Mouse (Mus musculus): ENCODE data around the gene Ano3. TPM values are rescaled to one million over a fixed set of nuclear protein-coding genes. Genes with fewer than 3 reads are reported as not detected.

The Ano3 gene
- total and polyA plus RNA-seq, 2 experiments from 2014 or later, result 0.89 to 2.6 TPM

DNA sequence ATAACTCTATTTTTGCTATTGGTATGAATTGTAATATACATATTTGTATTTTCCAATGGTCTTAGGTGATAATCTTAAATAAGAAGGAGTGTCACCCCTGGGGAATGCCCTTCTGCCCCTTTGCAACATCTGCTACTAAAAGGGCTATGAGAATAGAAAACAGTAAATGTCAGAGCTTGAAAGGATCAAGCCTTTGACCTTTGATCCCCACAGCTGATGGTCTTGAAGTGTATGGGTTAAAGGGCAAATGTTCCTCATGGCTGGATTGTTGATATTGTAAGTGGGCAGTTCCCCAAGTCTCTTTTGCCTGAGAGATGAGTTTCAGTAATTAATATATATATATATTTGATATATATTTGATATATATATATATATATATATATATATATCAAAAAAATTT, 305.9 kb downstream of the Ano3 start:
- Histone ChIP-seq H3K27ac (no peak overlapping the region), H3K4me1 (ENCODE audit: insufficient read depth, low read length) (no peaks in the 10 kb centered on the region), H3K27me3 (ENCODE audit: insufficient read depth, low read length) (no peaks in the 10 kb centered on the region), H3K9ac (replicated peaks; ENCODE audit: low read length) (no peak overlapping the region), H3K4me3 (ENCODE audit: low read length) (no peak overlapping the region), H3K4me2 (ENCODE audit: low read depth, low read length) (no peak overlapping the region), H3K36me3 (ENCODE audit: insufficient read depth, low read length) (no peaks in the 10 kb centered on the region), H3K9me3 (ENCODE audit: low read length) (no peaks in the 10 kb centered on the region)
- DNase-seq (ENCODE audit: low spot score) (no peak), ATAC-seq (no peak)
- TF ChIP-seq CTCF (IDR thresholded peaks at IDR 0.05; ENCODE audit: low read depth), result no peak

DNA sequence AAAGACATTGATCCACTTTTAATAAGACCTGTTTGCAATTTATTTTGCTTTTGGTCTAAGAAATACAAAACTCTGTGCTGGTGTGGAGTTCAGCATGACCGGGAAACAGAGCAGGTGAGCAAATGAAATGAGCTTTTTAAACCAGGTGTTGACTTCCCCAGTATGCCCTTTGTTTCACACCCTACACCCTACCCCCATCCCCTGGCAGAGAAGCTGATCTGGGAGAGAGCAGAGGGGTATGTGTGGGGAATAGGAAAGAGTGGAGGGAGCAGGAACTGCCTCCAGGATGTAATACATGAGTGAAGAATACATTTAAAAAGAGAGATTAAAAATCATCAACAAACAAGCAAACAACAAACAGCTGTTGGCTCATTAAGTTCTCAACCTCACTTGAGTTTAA, 306.4 kb downstream of the Ano3 start:
- DNase-seq (ENCODE audit: low spot score) (no peak), ATAC-seq (no peak)
- WGBS, result 76% methylated on average over 1 of the region's 1 CpGs
- H3K27me3 ChIP-seq (ENCODE audit: insufficient read depth, low read length), result no peaks in the 10 kb centered on the region
- no peak overlapping the region for H3K27ac ChIP-seq
- H3K4me1 ChIP-seq (ENCODE audit: insufficient read depth, low read length), result no peaks in the 10 kb centered on the region
- H3K4me3 ChIP-seq (ENCODE audit: low read length), result no peak overlapping the region
- H3K4me2 ChIP-seq (ENCODE audit: low read depth, low read length), result no peak overlapping the region
- no peaks in the 10 kb centered on the region for H3K9me3 ChIP-seq (ENCODE audit: low read length)
- H3K9ac ChIP-seq (replicated peaks; ENCODE audit: low read length), result no peak overlapping the region
- no peaks in the 10 kb centered on the region for H3K36me3 ChIP-seq (ENCODE audit: insufficient read depth, low read length)
- TF ChIP-seq CTCF (IDR thresholded peaks at IDR 0.05; ENCODE audit: low read depth), result no peak

Other genes with a start within 250 kb of the Ano3 start
- gene Muc15, start 229.6 kb downstream of the Ano3 start, total RNA-seq (2014; rRNA removed), result 0.18 and 0.63 TPM in 2 replicates
- gene Muc15, start 229.6 kb downstream of the Ano3 start, polyA plus RNA-seq (2015; fragmentation: Nextera tagmentation; extraction: Ambion mirVana), result 0.46 and 0.48 TPM in 2 replicates
- not detected in 2 replicates for gene Gm13941, start 155.1 kb upstream of the Ano3 start, total RNA-seq (2014; rRNA removed)
- not detected in 2 replicates for gene Gm13941, start 155.1 kb upstream of the Ano3 start, polyA plus RNA-seq (2015; fragmentation: Nextera tagmentation; extraction: Ambion mirVana)
- not detected in 2 replicates for gene Gm15130, start 202.0 kb upstream of the Ano3 start, total RNA-seq (2014; rRNA removed)
- not detected in 2 replicates for gene Gm15130, start 202.0 kb upstream of the Ano3 start, polyA plus RNA-seq (2015; fragmentation: Nextera tagmentation; extraction: Ambion mirVana)